Mouse (Mus musculus) limb, embryonic 10.5 days (tissue): ENCODE data around the gene Gck. TPM values are rescaled to one million over a fixed set of nuclear protein-coding genes. Genes with fewer than 3 reads are reported as not detected.
A peak's percentile ranks its signal among the peaks of the same experiment; 100 is the strongest.

Experiments
- DNase-seq: peaks from one replicate; pipeline ENCODE4 v3.0.0-alpha.2; 2017; ENCODE audit warnings: low spot score
- H3K27ac ChIP-seq: fragments of 300-500 bp; sonication (generic); 2 replicates; pipeline ENCODE4 v1.5.1; 2016; ENCODE audit warnings: mild to moderate bottlenecking
- H3K27me3 ChIP-seq: fragments of 300-500 bp; sonication (generic); 2 replicates; pipeline ENCODE4 v1.6.1; 2016; ENCODE audit warnings: low read depth, mild to moderate bottlenecking; ENCODE audit not compliant: poor library complexity, severe bottlenecking
- H3K36me3 ChIP-seq: fragments of 300-500 bp; sonication (generic); 2 replicates; pipeline ENCODE4 v1.6.1; 2016; ENCODE audit warnings: mild to moderate bottlenecking, moderate library complexity
- H3K4me1 ChIP-seq: fragments of 300-500 bp; sonication (generic); 2 replicates; pipeline ENCODE4 v1.6.1; 2016
- H3K4me3 ChIP-seq: fragments of 300-500 bp; sonication (generic); 2 replicates; pipeline ENCODE4 v1.5.1; 2016; ENCODE audit warnings: mild to moderate bottlenecking, moderate library complexity
- H3K9me3 ChIP-seq: fragments of 300-500 bp; sonication (generic); replicated peaks from 2 replicates; pipeline ENCODE4 v1.6.1; 2016; ENCODE audit warnings: mild to moderate bottlenecking
- WGBS: fragments of 180-500 bp; shearing (Covaris S2); methylation state at CpG from one replicate; pipeline ENCODE4 v1.1.7; 2016; 5-methylcytosine and 5-hydroxymethylcytosine counted together
- polyA plus RNA-seq: library from polyadenylated mRNA; unstranded; fragments of >200 nt; fragmentation: Nextera tagmentation; extraction: Ambion mirVana; gene quantifications from 2 replicates; pipeline ENCODE4 v1.2.1, GENCODE M21; 2016

Gck gene
- polyA plus RNA-seq, 1 experiment from 2014 or later = 0.55 TPM

DNA sequence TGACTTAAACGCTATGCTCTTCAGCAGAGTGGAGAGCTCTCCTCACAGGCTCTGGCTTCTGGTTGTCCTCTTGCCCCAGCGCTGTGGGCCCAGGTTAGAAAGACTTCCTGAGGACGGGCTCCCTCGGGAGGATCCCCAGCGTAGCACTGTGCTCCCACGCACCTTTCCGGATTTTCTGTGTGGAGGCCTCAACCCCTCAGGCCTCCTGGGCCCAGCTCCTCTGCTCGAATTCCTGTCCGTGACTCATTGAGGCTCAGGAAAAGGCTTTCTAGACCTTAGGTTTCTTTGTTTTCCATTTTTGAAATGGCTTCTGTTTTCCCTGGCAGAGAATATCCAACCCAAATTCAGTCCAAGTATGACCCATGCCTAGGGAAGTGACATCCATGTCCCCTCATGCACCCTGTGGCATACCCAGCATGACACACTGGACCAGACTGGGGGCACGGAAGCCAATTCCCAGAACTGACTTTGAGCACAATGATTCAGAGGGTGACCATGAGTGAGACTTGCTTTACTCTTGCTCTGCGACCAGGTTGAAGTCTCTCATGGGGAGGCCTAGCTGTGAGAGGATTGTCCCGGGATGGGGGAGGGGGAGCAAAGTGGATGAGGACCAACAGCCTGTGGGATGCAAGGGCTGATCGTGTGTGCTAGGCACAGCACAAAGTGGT is 89.9 kb downstream of the Gck start:
- 85% methylated on average over 13 of the region's 13 CpGs for WGBS
- DNase-seq = no peak
- H3K27me3 ChIP-seq = peaks cover 52% of the 10 kb centered on the region
- no peaks in the 10 kb centered on the region for H3K9me3 ChIP-seq
- peaks cover 31% of the 10 kb centered on the region for H3K4me1 ChIP-seq
- no peak overlapping the region; the same call in 1 of the 2 replicates for H3K27ac ChIP-seq
- no peak overlapping the region for H3K4me3 ChIP-seq
- H3K36me3 ChIP-seq = peaks cover 4% of the 10 kb centered on the region

DNA sequence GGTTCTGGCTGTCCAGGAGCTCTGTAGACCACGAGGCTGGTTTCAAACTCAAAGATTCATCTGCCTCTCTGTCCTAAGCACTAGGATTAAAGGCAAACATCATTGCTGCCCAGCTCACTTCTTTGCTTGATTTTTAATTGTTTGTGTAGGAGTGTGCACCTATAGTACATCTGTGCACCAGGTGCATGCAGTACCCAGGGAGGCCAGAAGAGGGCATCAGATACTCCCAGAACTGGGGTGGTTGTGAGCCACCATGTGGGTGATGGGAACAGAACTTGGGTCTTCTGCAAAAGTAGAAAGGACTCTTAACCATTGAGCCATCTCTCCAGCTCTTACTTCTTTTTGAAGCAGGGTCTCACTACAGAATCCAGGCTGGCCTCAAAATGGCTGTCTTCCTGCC is 91.2 kb downstream of the Gck start:
- no peak for DNase-seq
- Histone ChIP-seq H3K9me3 (no peaks in the 10 kb centered on the region), H3K36me3 (no peaks in the 10 kb centered on the region), H3K27me3 (peaks cover 46% of the 10 kb centered on the region), H3K27ac (no peak overlapping the region), H3K4me1 (peaks cover 31% of the 10 kb centered on the region), H3K4me3 (no peak overlapping the region)
- 83% methylated on average over 1 of the region's 1 CpGs for WGBS

DNA sequence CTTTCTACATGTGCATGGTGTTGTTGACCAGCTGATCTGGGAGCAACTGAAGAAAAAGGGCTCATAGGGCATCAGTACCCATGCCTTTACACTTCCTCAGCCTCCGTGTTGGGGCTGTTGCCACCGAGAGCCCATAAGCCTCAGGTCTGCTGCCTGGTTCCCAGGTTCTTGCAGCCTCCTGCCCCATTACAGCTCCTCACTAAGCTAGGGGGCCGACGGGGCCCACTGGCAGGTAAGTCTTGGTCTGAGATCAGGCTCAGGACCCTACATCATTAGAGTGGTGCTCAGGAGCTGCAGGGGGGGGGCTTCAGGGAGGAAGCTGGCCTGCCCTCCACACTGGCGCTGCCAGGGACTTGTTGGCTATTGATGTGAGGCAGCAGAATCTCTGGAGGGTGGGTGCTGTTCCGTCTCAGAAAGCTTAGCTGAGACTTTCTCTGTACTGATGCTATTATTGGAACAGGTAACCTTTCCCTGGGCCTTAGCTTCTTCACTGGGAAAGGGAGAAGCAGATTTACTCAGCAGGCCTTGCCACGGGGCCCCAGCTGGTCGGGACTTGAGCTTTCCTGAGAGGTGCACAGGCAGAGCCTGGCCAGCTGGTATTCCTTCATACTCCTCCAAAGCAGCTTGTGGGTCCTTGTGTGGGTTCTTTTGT is 93.3 kb downstream of the Gck start:
- no peak overlapping the region for H3K4me3 ChIP-seq
- H3K27me3 ChIP-seq = peaks cover 25% of the 10 kb centered on the region
- 81% methylated on average over 8 of the region's 8 CpGs for WGBS
- peaks cover 16% of the 10 kb centered on the region for H3K4me1 ChIP-seq
- no peaks in the 10 kb centered on the region for H3K36me3 ChIP-seq
- no peak for DNase-seq
- no peaks in the 10 kb centered on the region for H3K9me3 ChIP-seq
- no peak overlapping the region for H3K27ac ChIP-seq

DNA sequence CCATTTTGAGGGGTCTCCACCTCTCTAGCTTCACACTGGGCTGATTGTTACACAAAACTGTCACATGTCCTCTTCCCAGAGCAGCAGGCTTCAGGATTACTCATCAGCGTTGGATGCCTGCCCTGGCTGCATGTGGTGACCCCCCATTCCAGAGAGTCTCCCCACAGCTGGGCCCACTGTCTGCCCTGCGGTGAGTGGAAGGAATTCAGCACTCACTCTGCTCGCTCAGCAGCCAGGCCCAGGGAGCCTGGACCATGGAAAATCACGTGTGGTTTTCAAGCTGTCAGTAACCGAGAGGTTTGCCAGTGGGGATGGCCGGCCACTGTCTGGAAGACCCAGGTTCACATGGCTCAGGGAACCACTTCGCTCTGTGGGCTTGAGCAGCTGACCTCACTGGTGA is 94.0 kb downstream of the Gck start:
- no peak for DNase-seq
- Histone ChIP-seq H3K27me3 (peaks cover 18% of the 10 kb centered on the region), H3K9me3 (no peaks in the 10 kb centered on the region), H3K4me3 (no peak overlapping the region), H3K4me1 (peaks cover 11% of the 10 kb centered on the region), H3K36me3 (no peaks in the 10 kb centered on the region), H3K27ac (peak overlapping the region; percentile 3; the same call in 1 of the 2 replicates)
- WGBS = 50% methylated on average over 7 of the region's 7 CpGs

DNA sequence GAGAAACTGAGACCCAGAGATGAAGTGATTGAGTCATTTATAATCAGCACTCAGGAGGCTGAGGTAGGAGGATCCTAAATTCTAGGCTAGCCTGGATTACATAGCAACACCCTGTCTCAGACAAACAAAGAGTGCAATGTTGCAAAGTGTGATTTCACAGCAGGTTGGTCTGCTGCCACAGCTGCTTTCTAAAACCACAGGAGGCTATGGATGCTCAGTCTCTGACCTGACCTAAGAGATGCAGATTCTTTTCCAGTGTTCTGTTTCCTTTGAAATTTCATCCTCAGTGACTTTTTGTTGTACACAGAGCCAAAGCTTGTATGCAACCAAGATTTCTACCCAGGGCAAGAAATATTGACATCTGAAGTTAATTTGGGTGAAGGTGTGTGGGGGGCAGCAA is 94.4 kb downstream of the Gck start:
- DNase-seq = no peak
- H3K27ac ChIP-seq = no peak overlapping the region
- H3K4me1 ChIP-seq = peaks cover 11% of the 10 kb centered on the region
- no peaks in the 10 kb centered on the region for H3K36me3 ChIP-seq
- no peaks in the 10 kb centered on the region for H3K9me3 ChIP-seq
- no peak overlapping the region for H3K4me3 ChIP-seq
- peaks cover 13% of the 10 kb centered on the region for H3K27me3 ChIP-seq

DNA sequence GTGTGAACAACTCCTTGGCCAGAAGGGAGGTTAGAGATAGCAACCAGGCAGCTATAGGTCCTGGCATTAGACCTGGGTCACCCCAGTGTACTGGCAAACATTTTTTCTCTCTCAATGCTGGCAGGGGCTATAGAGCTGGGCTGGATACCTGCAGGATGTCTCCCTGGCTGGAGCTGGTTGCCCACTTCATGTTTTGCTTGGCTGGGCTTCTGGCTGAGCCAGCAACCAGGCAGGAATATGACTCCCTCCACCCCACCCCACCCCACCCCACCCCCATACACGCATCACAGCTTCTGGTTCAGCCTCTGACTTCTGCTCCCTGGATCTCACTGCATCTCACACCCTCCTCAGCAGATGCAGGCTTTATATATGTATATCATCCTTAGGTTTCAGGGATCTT is 97.6 kb downstream of the Gck start:
- no peak for DNase-seq
- Histone ChIP-seq H3K9me3 (no peaks in the 10 kb centered on the region), H3K27ac (no peak overlapping the region), H3K27me3 (no peaks in the 10 kb centered on the region), H3K4me3 (no peak overlapping the region), H3K4me1 (peaks cover 11% of the 10 kb centered on the region), H3K36me3 (no peaks in the 10 kb centered on the region)
- WGBS = 61% methylated on average over 1 of the region's 1 CpGs

DNA sequence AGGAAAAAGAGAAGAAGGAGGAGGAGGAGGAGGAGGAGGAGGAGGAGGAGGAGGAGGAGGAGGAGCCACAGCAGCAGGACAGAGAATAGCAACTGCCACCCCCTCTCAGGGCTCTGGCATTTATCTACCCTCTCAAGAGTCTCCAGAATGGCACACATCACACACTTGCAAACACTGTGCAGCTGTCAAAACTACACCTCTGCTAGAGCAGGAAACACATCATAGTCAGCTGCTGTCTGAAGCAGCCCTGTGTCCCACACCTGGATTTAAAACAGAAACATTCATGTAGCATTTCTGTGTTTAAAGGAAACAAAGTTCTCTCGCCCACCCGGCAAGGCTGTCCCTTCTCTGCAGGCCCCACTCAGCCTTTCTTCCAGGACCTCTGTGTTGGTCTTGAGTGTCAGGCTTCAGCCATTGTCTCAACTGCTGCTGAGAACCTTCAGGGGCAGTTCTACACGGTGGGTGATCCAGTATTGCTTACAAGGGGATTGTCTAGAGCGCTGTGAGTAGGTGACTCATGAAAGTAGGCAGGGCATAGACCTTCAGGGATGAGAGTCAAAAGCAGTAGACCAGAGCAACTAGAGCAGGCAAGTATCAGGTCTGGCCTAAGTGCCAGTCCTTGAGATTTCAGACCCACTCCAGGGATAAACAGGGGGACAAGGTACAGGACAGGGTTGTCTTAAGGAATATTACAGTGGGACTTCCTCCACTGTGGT is 98.7 kb downstream of the Gck start:
- 82% methylated on average over 4 of the region's 4 CpGs for WGBS
- no peak for DNase-seq
- Histone ChIP-seq H3K27ac (no peak overlapping the region), H3K9me3 (no peaks in the 10 kb centered on the region), H3K4me1 (peaks cover 10% of the 10 kb centered on the region), H3K4me3 (no peak overlapping the region), H3K27me3 (no peaks in the 10 kb centered on the region), H3K36me3 (no peaks in the 10 kb centered on the region)

Other genes with a start within 250 kb of the Gck start
- gene Mrps24, start 234.4 kb downstream of the Gck start, polyA plus RNA-seq = 155 and 158 TPM in 2 replicates
- 15.4 and 20.3 TPM in 2 replicates for gene Urgcp, start 187.7 kb downstream of the Gck start, polyA plus RNA-seq
- 125 and 131 TPM in 2 replicates for gene Dbnl, start 161.6 kb downstream of the Gck start, polyA plus RNA-seq
- 4.1 and 9.6 TPM in 2 replicates for gene Pgam2, start 146.3 kb downstream of the Gck start, polyA plus RNA-seq
- 7.1 and 10.3 TPM in 2 replicates for gene Polm, start 112.1 kb downstream of the Gck start, polyA plus RNA-seq
- gene Aebp1, start 88.1 kb downstream of the Gck start, polyA plus RNA-seq = 8.2 TPM in 2 replicates
- 165 and 175 TPM in 2 replicates for gene Pold2, start 71.8 kb downstream of the Gck start, polyA plus RNA-seq
- gene Myl7, start 51.3 kb downstream of the Gck start, polyA plus RNA-seq = 6.8 and 8.0 TPM in 2 replicates
- gene Ykt6, start 5.6 kb upstream of the Gck start, polyA plus RNA-seq = 55.5 and 65.5 TPM in 2 replicates
- gene Camk2b, start 116.3 kb upstream of the Gck start, polyA plus RNA-seq = 0.35 and 0.68 TPM in 2 replicates
- gene A730071L15Rik, start 249.9 kb upstream of the Gck start, polyA plus RNA-seq = 0.29 and 0.53 TPM in 2 replicates